Comparison of ENCODE assay signal across 16 mouse cellular contexts in genomic region chr11:74443147-74443923, GRCm38 (mm10).
"Had no signal": no experiment of that assay in that cellular context is flagged by ENCODE, and none has a peak within 500 bp of the region (broad histone marks: within the 10 kb centered on the region; RNA-seq: fewer than 3 reads in every experiment).

No protein-coding gene starts in this region.

- H3K9ac ChIP-seq: limb, embryonic 12.5 days; liver, embryonic 13.5 days; liver, postnatal 0 days; lung, embryonic 15.5 days; midbrain, embryonic 12.5 days; neural tube, embryonic 12.5 days had no signal

- H3K4me2 ChIP-seq: limb, embryonic 12.5 days; liver, embryonic 13.5 days; lung, embryonic 15.5 days; midbrain, embryonic 12.5 days; neural tube, embryonic 12.5 days had no signal

- H3K27ac ChIP-seq: kidney, postnatal 0 days; layer of hippocampus, adult 2 months; limb, embryonic 12.5 days; liver, embryonic 13.5 days; lung, embryonic 15.5 days; macrophage; midbrain, embryonic 12.5 days; neural tube, embryonic 12.5 days had no signal

- DNase-seq: kidney, adult 11 months; kidney, adult 9 months; kidney, postnatal 4 days; liver; liver, embryonic 13.5 days; liver, postnatal 0 days; lung, postnatal 14 days; thymus, postnatal 25 days had no signal

- H3K4me3 ChIP-seq: layer of hippocampus, adult 2 months; limb, embryonic 12.5 days; liver, embryonic 13.5 days; lung, embryonic 15.5 days; megakaryocyte, embryonic 14.5 days; midbrain, embryonic 12.5 days; neural tube, embryonic 12.5 days had no signal

- H3K4me1 ChIP-seq: lung, embryonic 15.5 days; midbrain, embryonic 12.5 days; neural tube, embryonic 12.5 days had no signal

- H3K27me3 ChIP-seq: limb, embryonic 12.5 days; liver, embryonic 13.5 days; lung, embryonic 15.5 days; midbrain, embryonic 12.5 days; neural tube, embryonic 12.5 days had no signal

- H3K9me3 ChIP-seq: limb, embryonic 12.5 days; liver, embryonic 13.5 days; lung, embryonic 15.5 days; megakaryocyte, embryonic 14.5 days; neural tube, embryonic 12.5 days had no signal

- ATAC-seq: liver, postnatal 0 days had no signal

- H3K36me3 ChIP-seq: limb, embryonic 12.5 days; liver, embryonic 13.5 days; lung, embryonic 15.5 days; midbrain, embryonic 12.5 days; neural tube, embryonic 12.5 days had no signal
